Mouse (Mus musculus): ENCODE measurements around the gene Lhfpl3. TPM values are rescaled to one million over a fixed set of nuclear protein-coding genes. Genes with fewer than 3 reads are reported as not detected.

Gene Lhfpl3
- polyA plus RNA-seq, 1 experiment from 2014 or later: 2.0 TPM

GRCm38 (mm10) chr5:22963300-22963699 is 217.4 kb downstream of the Lhfpl3 start:
- H3K9me3 ChIP-seq: no peaks in the 10 kb centered on the region
- no peak overlapping the region for H3K27ac ChIP-seq
- H3K9ac ChIP-seq: no peak overlapping the region
- H3K4me3 ChIP-seq (replicated peaks): no peak overlapping the region
- H3K36me3 ChIP-seq (replicated peaks): no peaks in the 10 kb centered on the region
- ATAC-seq (ENCODE audit: low FRiP score): no peak
- no peaks in the 10 kb centered on the region for H3K27me3 ChIP-seq
- 72% methylated on average over 6 of the region's 6 CpGs for WGBS
- H3K4me1 ChIP-seq: no peaks in the 10 kb centered on the region
- H3K4me2 ChIP-seq: no peak overlapping the region

GRCm38 (mm10) chr5:22986771-22987170 is 240.9 kb downstream of the Lhfpl3 start:
- ATAC-seq (ENCODE audit: low FRiP score): no peak
- Histone ChIP-seq H3K9ac (no peak overlapping the region), H3K4me1 (no peaks in the 10 kb centered on the region), H3K27ac (no peak overlapping the region), H3K27me3 (no peaks in the 10 kb centered on the region), H3K4me2 (no peak overlapping the region), H3K4me3 (replicated peaks) (no peak overlapping the region), H3K9me3 (no peaks in the 10 kb centered on the region), H3K36me3 (replicated peaks) (no peaks in the 10 kb centered on the region)
- 88% methylated on average over 2 of the region's 2 CpGs for WGBS

GRCm38 (mm10) chr5:22999811-23000210 is 254.0 kb downstream of the Lhfpl3 start:
- no peak for ATAC-seq (ENCODE audit: low FRiP score)
- no peak overlapping the region for H3K27ac ChIP-seq
- no peaks in the 10 kb centered on the region for H3K27me3 ChIP-seq
- no peak overlapping the region for H3K4me2 ChIP-seq
- no peaks in the 10 kb centered on the region for H3K4me1 ChIP-seq
- no peaks in the 10 kb centered on the region for H3K9me3 ChIP-seq
- H3K36me3 ChIP-seq (replicated peaks): no peaks in the 10 kb centered on the region
- 76% methylated on average over 3 of the region's 3 CpGs for WGBS
- H3K9ac ChIP-seq: no peak overlapping the region
- H3K4me3 ChIP-seq (replicated peaks): no peak overlapping the region

- no peaks in the 10 kb centered on the region for H3K27me3 ChIP-seq
- 52% methylated on average over 2 of the region's 2 CpGs for WGBS
- no peak overlapping the region for H3K27ac ChIP-seq
- ATAC-seq (ENCODE audit: low FRiP score): peak; percentile 36; the same call in 1 of the 2 replicates
- H3K4me3 ChIP-seq (replicated peaks): no peak overlapping the region
- no peaks in the 10 kb centered on the region for H3K36me3 ChIP-seq (replicated peaks)
- H3K9ac ChIP-seq: no peak overlapping the region
- H3K4me1 ChIP-seq: no peaks in the 10 kb centered on the region
- no peaks in the 10 kb centered on the region for H3K9me3 ChIP-seq
- H3K4me2 ChIP-seq: no peak overlapping the region
These were observed 257.4 kb downstream of the Lhfpl3 start for GRCm38 (mm10) chr5:23003123-23003797.

GRCm38 (mm10) chr5:23006207-23006606 is 260.3 kb downstream of the Lhfpl3 start:
- 69% methylated on average over 1 of the region's 1 CpGs for WGBS
- H3K9ac ChIP-seq: no peak overlapping the region
- no peak for ATAC-seq (ENCODE audit: low FRiP score)

GRCm38 (mm10) chr5:23010460-23010859 is 264.6 kb downstream of the Lhfpl3 start:
- Histone ChIP-seq H3K27ac (no peak overlapping the region), H3K36me3 (replicated peaks) (no peaks in the 10 kb centered on the region), H3K27me3 (no peaks in the 10 kb centered on the region), H3K9ac (no peak overlapping the region), H3K4me3 (replicated peaks) (no peak overlapping the region), H3K4me1 (no peaks in the 10 kb centered on the region), H3K4me2 (no peak overlapping the region), H3K9me3 (no peaks in the 10 kb centered on the region)
- no peak for ATAC-seq (ENCODE audit: low FRiP score)
- WGBS: 81% methylated on average over 1 of the region's 1 CpGs

More at GRCm38 (mm10) chr5:23006207-23006606, 260.3 kb downstream of the Lhfpl3 start:
- no peak overlapping the region for H3K4me2 ChIP-seq
- H3K4me1 ChIP-seq: no peaks in the 10 kb centered on the region
- no peaks in the 10 kb centered on the region for H3K27me3 ChIP-seq
- H3K36me3 ChIP-seq (replicated peaks): no peaks in the 10 kb centered on the region
- H3K4me3 ChIP-seq (replicated peaks): no peak overlapping the region
- H3K9me3 ChIP-seq: no peaks in the 10 kb centered on the region
- no peak overlapping the region for H3K27ac ChIP-seq

GRCm38 (mm10) chr5:23013997-23014396 is 268.1 kb downstream of the Lhfpl3 start:
- no peak overlapping the region for H3K4me3 ChIP-seq (replicated peaks)
- ATAC-seq (ENCODE audit: low FRiP score): no peak
- H3K9ac ChIP-seq: no peak overlapping the region
- no peaks in the 10 kb centered on the region for H3K36me3 ChIP-seq (replicated peaks)
- no peaks in the 10 kb centered on the region for H3K9me3 ChIP-seq
- H3K27me3 ChIP-seq: no peaks in the 10 kb centered on the region
- H3K27ac ChIP-seq: no peak overlapping the region
- H3K4me1 ChIP-seq: no peaks in the 10 kb centered on the region
- no peak overlapping the region for H3K4me2 ChIP-seq

- Histone ChIP-seq H3K9ac (no peak overlapping the region), H3K27me3 (no peaks in the 10 kb centered on the region), H3K4me1 (no peaks in the 10 kb centered on the region), H3K4me2 (no peak overlapping the region), H3K27ac (no peak overlapping the region), H3K36me3 (replicated peaks) (no peaks in the 10 kb centered on the region), H3K4me3 (replicated peaks) (no peak overlapping the region), H3K9me3 (no peaks in the 10 kb centered on the region)
- WGBS: 84% methylated on average over 8 of the region's 8 CpGs
- no peak for ATAC-seq (ENCODE audit: low FRiP score)
These were observed 269.9 kb downstream of the Lhfpl3 start for GRCm38 (mm10) chr5:23015587-23016335.

- Histone ChIP-seq H3K27ac (no peak overlapping the region), H3K9me3 (no peaks in the 10 kb centered on the region), H3K36me3 (replicated peaks) (no peaks in the 10 kb centered on the region), H3K4me2 (no peak overlapping the region), H3K4me3 (replicated peaks) (no peak overlapping the region), H3K9ac (no peak overlapping the region), H3K4me1 (0 out of 2 replicates have a peak, but pooled peaks cover 3% of the 10 kb centered on the region), H3K27me3 (no peaks in the 10 kb centered on the region)
- peak; percentile 87; the same call in 1 of the 2 replicates for ATAC-seq (ENCODE audit: low FRiP score)
- 68% methylated on average over 6 of the region's 6 CpGs for whole genome bisulfite sequencing
These were observed 289.3 kb downstream of the Lhfpl3 start for GRCm38 (mm10) chr5:23034944-23035726.

- no peaks in the 10 kb centered on the region for H3K9me3 ChIP-seq
- H3K9ac ChIP-seq: no peak overlapping the region
- H3K4me3 ChIP-seq (replicated peaks): no peak overlapping the region
- 55% methylated on average over 5 of the region's 5 CpGs for WGBS
- H3K4me2 ChIP-seq: no peak overlapping the region
- H3K36me3 ChIP-seq (replicated peaks): no peaks in the 10 kb centered on the region
- H3K4me1 ChIP-seq: 0 out of 2 replicates have a peak, but pooled peaks cover 3% of the 10 kb centered on the region
- no peak for ATAC-seq (ENCODE audit: low FRiP score)
- no peaks in the 10 kb centered on the region for H3K27me3 ChIP-seq
- H3K27ac ChIP-seq: 0 out of 2 replicates have a peak overlapping the region, but pooled peaks have one; percentile 13
These were observed 289.8 kb downstream of the Lhfpl3 start for GRCm38 (mm10) chr5:23035727-23036029.

GRCm38 (mm10) chr5:23040429-23040828 is 294.6 kb downstream of the Lhfpl3 start:
- no peaks in the 10 kb centered on the region for H3K36me3 ChIP-seq (replicated peaks)
- no peak overlapping the region for H3K4me2 ChIP-seq
- ATAC-seq (ENCODE audit: low FRiP score): no peak
- H3K27ac ChIP-seq: no peak overlapping the region; the same call in 1 of the 2 replicates
- WGBS: 77% methylated on average over 4 of the region's 4 CpGs
- H3K4me1 ChIP-seq: no peaks in the 10 kb centered on the region
- no peak overlapping the region for H3K4me3 ChIP-seq (replicated peaks)
- no peaks in the 10 kb centered on the region for H3K9me3 ChIP-seq
- H3K27me3 ChIP-seq: no peaks in the 10 kb centered on the region
- no peak overlapping the region for H3K9ac ChIP-seq

GRCm38 (mm10) chr5:23042862-23043261 is 297.0 kb downstream of the Lhfpl3 start:
- 95% methylated on average over 5 of the region's 5 CpGs for WGBS
- Histone ChIP-seq H3K4me1 (no peaks in the 10 kb centered on the region), H3K4me3 (replicated peaks) (no peak overlapping the region), H3K27me3 (no peaks in the 10 kb centered on the region), H3K27ac (no peak overlapping the region), H3K9ac (no peak overlapping the region), H3K4me2 (no peak overlapping the region), H3K36me3 (replicated peaks) (no peaks in the 10 kb centered on the region), H3K9me3 (no peaks in the 10 kb centered on the region)
- ATAC-seq (ENCODE audit: low FRiP score): no peak

All from forebrain, embryonic 12.5 days (tissue).